Mouse (Mus musculus): ENCODE results near the gene Pzp. TPM values are rescaled to one million over a fixed set of nuclear protein-coding genes. Genes with fewer than 3 reads are reported as not detected.

Gene Pzp
- total and polyA plus RNA-seq, 3 experiments: 0.57 to 3.0 (median 1.9) TPM

DNA sequence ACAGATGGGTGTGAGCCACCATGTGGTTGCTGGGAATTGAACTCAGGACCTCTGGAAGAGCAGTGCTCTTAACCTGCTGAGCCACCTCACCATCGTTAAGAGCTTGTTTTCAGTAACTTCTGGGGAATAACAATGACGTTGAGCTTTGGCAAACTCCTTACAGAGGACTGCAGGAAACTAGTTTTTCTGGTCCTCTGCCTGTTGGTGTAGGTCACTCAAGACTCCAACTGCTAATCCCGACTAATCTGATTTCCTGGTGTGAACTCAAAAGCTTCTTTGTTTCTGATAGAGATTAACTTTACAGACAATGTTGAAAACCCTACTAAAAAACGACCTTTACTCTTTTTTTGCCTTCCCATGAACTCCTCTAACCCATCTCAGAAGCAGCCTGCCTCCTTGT, 49.0 kb downstream of the Pzp start:
- WGBS: 11% methylated on average over 4 of the region's 4 CpGs

DNA sequence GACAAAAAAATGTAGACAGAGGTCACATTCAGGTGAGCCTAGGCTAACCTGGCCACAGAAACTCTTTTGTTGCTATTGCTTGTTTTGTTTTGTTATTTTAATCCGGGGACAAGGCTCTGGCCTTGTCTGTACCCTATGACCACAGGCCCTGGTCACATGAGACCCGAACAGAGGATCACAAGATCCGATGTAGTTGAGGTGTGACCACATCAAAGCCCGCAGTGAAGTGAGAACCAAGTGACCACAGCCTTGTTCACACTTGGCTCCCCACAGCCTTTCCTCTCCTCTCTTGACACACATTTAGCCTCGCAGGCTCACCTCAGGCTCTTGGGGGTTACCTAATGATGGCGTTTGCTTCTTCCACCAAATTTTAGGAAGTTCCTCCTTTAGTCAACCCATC, 52.4 kb downstream of the Pzp start:
- Histone ChIP-seq H3K9ac (ENCODE audit: low read depth, low read length) (no peak overlapping the region), H3K79me2 (replicated peaks; ENCODE audit: control insufficient read depth, insufficient read depth, low read length) (no peaks in the 10 kb centered on the region), H3K27me3 (ENCODE audit: control insufficient read depth, insufficient read depth, low read length) (no peaks in the 10 kb centered on the region), H3K4me1 (ENCODE audit: control insufficient read depth, insufficient read depth, low read length) (no peaks in the 10 kb centered on the region), H3K36me3 (ENCODE audit: control insufficient read depth, insufficient read depth, low read length) (no peaks in the 10 kb centered on the region), H3K27ac (no peak overlapping the region), H3K4me3 (no peak overlapping the region)
- TF ChIP-seq EP300 (IDR thresholded peaks at IDR 0.05; ENCODE audit: insufficient read depth, low read depth, low read length) (no peak), POLR2A (IDR thresholded peaks at IDR 0.05; ENCODE audit: insufficient read depth, low read depth, low read length) (no peak), CTCF (IDR thresholded peaks at IDR 0.05) (no peak)
- intact Hi-C loops (cut with DNase I): no loop called here
- WGBS: 85% methylated on average over 6 of the region's 6 CpGs
- DNase-seq: no peak

More for the DNA sequence above, 49.0 kb downstream of the Pzp start:
- no peak overlapping the region for H3K4me3 ChIP-seq
- H3K27me3 ChIP-seq (ENCODE audit: control insufficient read depth, insufficient read depth, low read length): no peaks in the 10 kb centered on the region
- TF ChIP-seq CTCF (IDR thresholded peaks at IDR 0.05) (no peak), EP300 (IDR thresholded peaks at IDR 0.05; ENCODE audit: insufficient read depth, low read depth, low read length) (no peak), POLR2A (IDR thresholded peaks at IDR 0.05; ENCODE audit: insufficient read depth, low read depth, low read length) (no peak)
- intact Hi-C loops (cut with DNase I): loop anchor here (5.0 kb wide), 1 partner anchor 160 kb away; no protein-coding TSS in a partner anchor
- no peak overlapping the region for H3K27ac ChIP-seq
- H3K36me3 ChIP-seq (ENCODE audit: control insufficient read depth, insufficient read depth, low read length): no peaks in the 10 kb centered on the region
- no peaks in the 10 kb centered on the region for H3K79me2 ChIP-seq (replicated peaks; ENCODE audit: control insufficient read depth, insufficient read depth, low read length)
- H3K4me1 ChIP-seq (ENCODE audit: control insufficient read depth, insufficient read depth, low read length): no peaks in the 10 kb centered on the region
- DNase-seq: no peak
- H3K9ac ChIP-seq (ENCODE audit: low read depth, low read length): no peak overlapping the region

DNA sequence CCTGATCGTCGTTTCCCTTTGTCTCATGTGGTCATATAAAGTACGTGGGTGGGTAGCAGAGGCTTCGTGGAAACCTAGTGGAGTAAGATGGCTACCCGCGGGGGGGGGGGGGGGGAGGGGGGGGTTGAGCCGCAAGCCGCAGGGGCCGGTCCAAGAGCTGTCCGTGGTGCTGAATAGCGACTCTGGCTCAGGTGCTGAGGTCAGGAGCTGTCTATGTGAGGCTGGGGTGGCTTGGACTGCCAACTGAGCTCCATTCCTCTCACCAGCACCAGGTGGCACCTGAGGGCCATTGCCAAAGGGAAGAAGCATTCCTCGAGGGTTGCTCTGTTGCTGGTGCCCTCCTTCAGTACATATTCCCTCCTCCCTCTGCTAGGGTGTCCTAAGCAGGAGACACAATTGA, 57.1 kb downstream of the Pzp start:
- peak; percentile 18 to 34 for DNase-seq
- Histone ChIP-seq H3K36me3 (ENCODE audit: control insufficient read depth, insufficient read depth, low read length) (no peaks in the 10 kb centered on the region), H3K4me3 (no peak overlapping the region), H3K79me2 (replicated peaks; ENCODE audit: control insufficient read depth, insufficient read depth, low read length) (no peaks in the 10 kb centered on the region), H3K27ac (no peak overlapping the region), H3K4me1 (ENCODE audit: control insufficient read depth, insufficient read depth, low read length) (no peaks in the 10 kb centered on the region), H3K27me3 (ENCODE audit: control insufficient read depth, insufficient read depth, low read length) (no peaks in the 10 kb centered on the region), H3K9ac (ENCODE audit: low read depth, low read length) (no peak overlapping the region)
- intact Hi-C loops (cut with DNase I): no loop called here
- TF ChIP-seq CTCF (IDR thresholded peaks at IDR 0.05) (no peak), POLR2A (IDR thresholded peaks at IDR 0.05; ENCODE audit: insufficient read depth, low read depth, low read length) (no peak), EP300 (IDR thresholded peaks at IDR 0.05; ENCODE audit: insufficient read depth, low read depth, low read length) (no peak)
- WGBS: 4% methylated on average over 12 of the region's 12 CpGs

DNA sequence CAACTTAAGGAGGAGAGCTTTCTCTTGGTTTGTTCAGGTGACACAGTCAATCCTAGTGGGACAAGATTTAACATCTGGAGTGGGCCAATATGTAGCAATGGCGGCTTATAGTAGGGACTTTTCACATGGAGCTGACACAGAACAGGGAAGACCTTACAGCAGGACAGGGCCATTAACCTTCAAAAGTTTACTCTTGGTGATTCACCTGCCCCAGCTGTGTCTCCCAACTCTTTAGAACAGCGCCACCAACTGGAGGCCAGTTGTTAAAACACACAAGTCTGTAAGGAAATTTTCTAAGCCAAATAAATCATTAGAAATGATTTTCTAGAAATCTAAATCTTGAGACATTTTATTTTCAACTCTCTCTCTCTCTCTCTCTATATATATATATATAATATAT, 59.2 kb downstream of the Pzp start:
- Histone ChIP-seq H3K4me1 (ENCODE audit: control insufficient read depth, insufficient read depth, low read length) (no peaks in the 10 kb centered on the region), H3K27me3 (ENCODE audit: control insufficient read depth, insufficient read depth, low read length) (no peaks in the 10 kb centered on the region), H3K9ac (ENCODE audit: low read depth, low read length) (no peak overlapping the region), H3K36me3 (ENCODE audit: control insufficient read depth, insufficient read depth, low read length) (no peaks in the 10 kb centered on the region), H3K4me3 (no peak overlapping the region), H3K79me2 (replicated peaks; ENCODE audit: control insufficient read depth, insufficient read depth, low read length) (no peaks in the 10 kb centered on the region), H3K27ac (no peak overlapping the region)
- intact Hi-C loops (cut with DNase I): no loop called here
- TF ChIP-seq POLR2A (IDR thresholded peaks at IDR 0.05; ENCODE audit: insufficient read depth, low read depth, low read length): no peak
- TF ChIP-seq EP300 (IDR thresholded peaks at IDR 0.05; ENCODE audit: insufficient read depth, low read depth, low read length): no peak
- TF ChIP-seq CTCF (IDR thresholded peaks at IDR 0.05): peak; percentile 51
- 43% methylated on average over 2 of the region's 2 CpGs for WGBS
- no peak for DNase-seq

DNA sequence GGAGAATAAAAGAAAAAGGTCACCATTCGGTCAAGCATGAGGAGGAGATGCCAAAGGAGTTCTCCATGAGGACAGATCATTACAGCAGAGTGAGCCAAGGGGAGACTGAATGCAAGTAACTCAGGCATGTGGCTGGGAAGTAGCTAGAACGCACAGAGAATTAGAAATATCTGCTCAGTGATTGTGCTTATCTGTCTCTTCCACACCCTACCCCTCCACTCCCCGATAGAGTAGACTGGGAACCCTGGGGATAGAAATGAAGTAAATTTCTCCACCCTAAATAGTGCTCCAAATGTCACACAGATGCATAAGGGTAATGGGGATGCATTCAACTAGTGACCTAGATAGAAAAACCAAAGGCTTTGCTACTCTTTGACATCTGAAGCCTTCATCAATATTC, 60.0 kb downstream of the Pzp start:
- H3K4me1 ChIP-seq (ENCODE audit: control insufficient read depth, insufficient read depth, low read length): no peaks in the 10 kb centered on the region
- no peaks in the 10 kb centered on the region for H3K27me3 ChIP-seq (ENCODE audit: control insufficient read depth, insufficient read depth, low read length)
- no peaks in the 10 kb centered on the region for H3K79me2 ChIP-seq (replicated peaks; ENCODE audit: control insufficient read depth, insufficient read depth, low read length)
- no peak overlapping the region for H3K9ac ChIP-seq (ENCODE audit: low read depth, low read length)
- H3K27ac ChIP-seq: no peak overlapping the region
- no peak for TF ChIP-seq EP300 (IDR thresholded peaks at IDR 0.05; ENCODE audit: insufficient read depth, low read depth, low read length)
- TF ChIP-seq POLR2A (IDR thresholded peaks at IDR 0.05; ENCODE audit: insufficient read depth, low read depth, low read length): no peak
- TF ChIP-seq CTCF (IDR thresholded peaks at IDR 0.05): no peak
- WGBS: 44% methylated on average over 3 of the region's 3 CpGs
- intact Hi-C loops (cut with DNase I): no loop called here
- DNase-seq: no peak
- H3K36me3 ChIP-seq (ENCODE audit: control insufficient read depth, insufficient read depth, low read length): no peaks in the 10 kb centered on the region
- H3K4me3 ChIP-seq: no peak overlapping the region

DNA sequence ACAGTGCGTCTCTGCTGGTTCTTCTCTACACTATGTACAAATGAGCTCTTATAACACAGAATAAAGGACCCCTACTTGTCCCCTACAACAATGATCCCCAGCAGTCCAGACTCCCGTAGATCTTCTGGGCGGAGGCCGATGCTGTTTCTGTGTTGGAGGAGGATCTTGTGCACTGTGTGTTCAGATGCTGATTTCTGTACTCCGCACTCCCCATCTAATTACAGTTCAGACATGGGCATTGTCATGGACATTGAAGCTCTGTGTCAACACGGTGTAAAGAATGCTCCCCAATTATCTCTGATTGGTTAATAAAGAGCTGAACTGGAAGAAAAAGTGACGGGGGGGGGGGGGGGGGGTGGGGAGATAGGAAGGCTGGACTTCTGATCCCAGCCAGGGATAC, 60.5 kb downstream of the Pzp start:
- no peak overlapping the region for H3K27ac ChIP-seq
- H3K4me3 ChIP-seq: no peak overlapping the region
- TF ChIP-seq POLR2A (IDR thresholded peaks at IDR 0.05; ENCODE audit: insufficient read depth, low read depth, low read length) (no peak), EP300 (IDR thresholded peaks at IDR 0.05; ENCODE audit: insufficient read depth, low read depth, low read length) (no peak), CTCF (IDR thresholded peaks at IDR 0.05) (no peak)
- DNase-seq: no peak
- H3K4me1 ChIP-seq (ENCODE audit: control insufficient read depth, insufficient read depth, low read length): no peaks in the 10 kb centered on the region
- WGBS: 64% methylated on average over 7 of the region's 7 CpGs
- no peaks in the 10 kb centered on the region for H3K79me2 ChIP-seq (replicated peaks; ENCODE audit: control insufficient read depth, insufficient read depth, low read length)
- H3K27me3 ChIP-seq (ENCODE audit: control insufficient read depth, insufficient read depth, low read length): no peaks in the 10 kb centered on the region
- no peaks in the 10 kb centered on the region for H3K36me3 ChIP-seq (ENCODE audit: control insufficient read depth, insufficient read depth, low read length)
- intact Hi-C loops (cut with DNase I): no loop called here
- H3K9ac ChIP-seq (ENCODE audit: low read depth, low read length): no peak overlapping the region
